Mouse (Mus musculus) CH12.LX (cell line): ENCODE data around the gene Olfr1406.
"Not testable (repeated sequence)": the region's sequence is repeated elsewhere in the genome, so short reads cannot be mapped to it uniquely, and the experiment has no call there.

Experiments used
- GABPA ChIP-seq: IDR thresholded peaks from 2 replicates; pipeline ENCODE4 v1.6.1; 2012; ENCODE audit warnings: low read depth, low read length, improper control_type of control experiment, inconsistent platforms; ENCODE audit not compliant: insufficient replicate concordance
- HCFC1 ChIP-seq: IDR thresholded peaks from 2 replicates; pipeline ENCODE4 v1.6.1; 2012; ENCODE audit warnings: low read depth, mild to moderate bottlenecking, inconsistent platforms, low read length, improper control_type of control experiment
- MEF2A ChIP-seq: IDR thresholded peaks from 2 replicates; pipeline ENCODE4 v1.6.1; 2014; ENCODE audit warnings: low read depth, mild to moderate bottlenecking, inconsistent platforms, low read length, improper control_type of control experiment, borderline replicate concordance
- POLR2A ChIP-seq: IDR thresholded peaks from 2 replicates; pipeline ENCODE4 v1.6.1; 2011; ENCODE audit warnings: low read depth, mild to moderate bottlenecking, improper control_type of control experiment, low read length
- USF1 ChIP-seq: IDR thresholded peaks from 2 replicates; pipeline ENCODE4 v1.6.1; 2014; ENCODE audit warnings: low read depth, mild to moderate bottlenecking, inconsistent platforms, low read length, improper control_type of control experiment
- ZNF384 ChIP-seq: IDR thresholded peaks from 2 replicates; pipeline ENCODE4 v1.6.1; 2012; ENCODE audit warnings: low read depth, low read length, improper control_type of control experiment, inconsistent platforms

- TF ChIP-seq MEF2A, USF1, GABPA, HCFC1, POLR2A, ZNF384: not testable (repeated sequence)
Observed at GRCm38 (mm10) chr1:173237004-173237403, 46.6 kb upstream of the Olfr1406 start.
